Mouse (Mus musculus): ENCODE data around the gene Casp12.
"Not testable (repeated sequence)": the region's sequence is repeated elsewhere in the genome, so short reads cannot be mapped to it uniquely, and the experiment has no call there.

Casp12 gene

GRCm38 (mm10) chr9:5345291-5345898 is at the start of gene Casp12:
Casp12 (plus strand) TSS chr9:5345430.
- DNase-seq: no peak

DNA sequence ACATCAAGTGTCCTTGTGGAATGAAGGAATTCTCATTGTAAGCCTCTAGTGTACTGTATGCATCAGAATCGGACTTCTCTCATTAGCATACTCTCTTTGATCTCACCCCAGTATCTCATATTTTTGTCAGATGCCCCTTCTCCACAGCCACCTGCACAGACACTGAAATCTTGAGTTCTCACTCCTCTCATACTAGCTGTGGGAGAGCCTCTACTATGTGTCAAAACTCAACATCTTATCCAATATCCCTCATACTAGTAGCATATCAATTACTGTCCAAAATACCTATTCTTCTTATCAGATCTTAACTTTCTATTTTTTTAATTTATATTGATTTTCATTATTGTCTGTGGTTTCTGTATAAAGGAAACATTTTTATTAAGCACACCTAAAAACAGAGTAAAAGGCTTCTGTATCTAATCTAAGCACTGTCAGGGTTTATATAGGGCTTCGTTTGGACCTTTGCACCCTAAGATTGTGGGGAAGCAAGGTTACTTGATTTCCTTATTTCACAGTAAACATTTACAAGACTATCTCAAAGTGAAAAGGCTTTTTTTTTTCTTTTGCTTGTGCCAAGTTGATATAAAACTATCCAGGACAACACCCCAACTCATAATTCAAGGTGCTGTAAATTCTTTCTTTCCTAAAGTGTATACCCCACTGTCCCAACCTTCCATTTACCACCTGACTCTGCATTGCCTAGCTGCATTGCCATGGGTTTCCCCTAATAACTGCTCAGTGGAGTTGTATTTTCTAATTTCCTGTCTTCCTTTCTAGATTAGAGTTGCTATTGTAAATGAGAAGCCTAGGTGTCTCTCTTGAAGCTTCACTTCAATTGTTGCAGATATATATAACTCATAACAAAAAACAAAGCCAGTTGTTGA is 48.6 kb upstream of the Casp12 start:
- DNase-seq: no peak

GRCm38 (mm10) chr9:5298329-5299131 is 46.7 kb upstream of the Casp12 start, which contains the start of gene Casp1:
Casp1 (plus strand) TSS chr9:5298517.
- peak; percentile 28 to 37 for DNase-seq

- no peak for DNase-seq
Measured at GRCm38 (mm10) chr9:5299132-5299381, 46.2 kb upstream of the Casp12 start.

GRCm38 (mm10) chr9:5308561-5308960 is 36.7 kb upstream of the Casp12 start, which contains the start of gene Casp4:
Casp4 (plus strand) TSS chr9:5308828.
- DNase-seq: peak; percentile 32 to 39

- no peak for DNase-seq
Measured at GRCm38 (mm10) chr9:5310112-5310511, 35.1 kb upstream of the Casp12 start.

DNA sequence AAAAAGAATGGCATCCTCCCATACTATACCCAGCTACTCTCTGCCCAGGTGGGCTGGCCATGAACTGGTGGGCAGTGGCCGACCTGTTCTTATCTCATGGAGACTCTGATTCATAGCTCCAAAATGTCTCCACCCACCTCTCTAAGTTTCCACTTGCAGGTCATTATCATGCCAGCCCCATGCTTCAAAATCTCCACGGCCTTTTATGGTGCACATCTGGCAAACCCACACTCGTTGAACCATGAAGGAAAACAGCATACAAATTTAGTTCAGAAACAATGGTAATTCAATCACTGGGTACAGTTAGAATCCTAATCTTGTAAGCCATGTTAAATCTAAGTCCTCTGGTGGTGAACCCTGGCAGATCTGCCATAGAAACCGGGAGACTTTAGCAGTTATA is 33.8 kb upstream of the Casp12 start:
- DNase-seq: no peak

GRCm38 (mm10) chr9:5328204-5328603 is 17.0 kb upstream of the Casp12 start:
- no peak for DNase-seq

DNA sequence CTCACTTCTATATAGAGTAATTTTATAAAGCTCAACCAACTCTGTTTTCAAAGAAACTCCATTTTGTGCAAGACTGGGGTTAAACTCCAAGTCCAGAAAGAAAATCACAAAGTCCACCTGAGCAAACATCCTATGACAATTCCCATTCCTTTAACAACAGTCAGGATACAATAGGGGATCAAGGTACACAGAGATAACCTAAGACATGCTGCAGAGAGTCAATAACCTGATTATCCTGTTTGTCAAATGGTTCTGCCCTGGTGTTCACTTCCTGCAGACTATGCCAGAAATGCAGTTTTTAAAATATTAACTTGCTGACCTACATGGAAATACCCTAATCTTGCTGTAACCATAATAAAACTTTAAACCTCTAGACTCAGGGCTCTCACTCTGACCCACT is 12.8 kb upstream of the Casp12 start:
- DNase-seq: no peak

DNA sequence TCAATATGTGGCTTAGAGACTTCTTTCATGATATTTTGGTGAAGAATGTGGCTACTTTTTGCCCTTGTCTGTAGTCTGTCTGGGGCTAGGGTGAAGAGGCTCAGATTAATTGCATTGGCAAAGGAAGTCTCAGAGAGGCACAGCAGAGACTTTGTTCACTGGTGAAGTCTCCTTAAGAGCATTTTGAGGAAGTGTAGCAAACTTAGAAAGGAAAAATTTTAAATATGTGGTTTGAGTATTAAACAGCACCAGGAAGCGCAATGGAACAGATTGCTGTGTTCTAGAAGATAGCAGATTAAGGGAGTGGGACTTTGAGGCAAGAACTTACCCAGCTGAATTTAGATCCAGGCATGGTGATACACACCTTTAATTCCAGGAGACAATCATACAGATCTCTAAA is 11.8 kb upstream of the Casp12 start:
- no peak for DNase-seq

GRCm38 (mm10) chr9:5343092-5343491 is 2.1 kb upstream of the Casp12 start:
- no peak for DNase-seq

DNA sequence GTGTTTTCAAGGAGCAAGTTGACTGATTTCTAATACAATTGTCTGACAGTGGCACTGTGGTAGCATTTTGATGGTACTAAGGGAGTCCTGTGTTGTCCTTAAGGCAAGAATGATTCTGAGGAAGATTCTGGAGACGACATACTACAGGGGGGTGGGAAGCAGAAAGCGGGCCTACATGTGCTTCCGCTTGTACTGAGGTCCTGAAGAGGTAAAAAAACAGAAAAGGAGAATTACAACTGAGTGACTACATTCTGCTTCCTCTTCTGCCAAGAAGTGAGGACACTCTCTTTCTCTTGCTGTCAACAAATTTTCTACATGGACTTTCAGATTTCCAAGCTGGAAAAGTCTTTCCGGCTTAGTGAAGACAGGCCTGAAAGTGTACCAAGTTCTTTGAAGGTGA is 1.1 kb upstream of the Casp12 start:
- no peak for DNase-seq

- no peak for DNase-seq
Measured at GRCm38 (mm10) chr9:5347381-5347780, 2.2 kb downstream of the Casp12 start.

DNA sequence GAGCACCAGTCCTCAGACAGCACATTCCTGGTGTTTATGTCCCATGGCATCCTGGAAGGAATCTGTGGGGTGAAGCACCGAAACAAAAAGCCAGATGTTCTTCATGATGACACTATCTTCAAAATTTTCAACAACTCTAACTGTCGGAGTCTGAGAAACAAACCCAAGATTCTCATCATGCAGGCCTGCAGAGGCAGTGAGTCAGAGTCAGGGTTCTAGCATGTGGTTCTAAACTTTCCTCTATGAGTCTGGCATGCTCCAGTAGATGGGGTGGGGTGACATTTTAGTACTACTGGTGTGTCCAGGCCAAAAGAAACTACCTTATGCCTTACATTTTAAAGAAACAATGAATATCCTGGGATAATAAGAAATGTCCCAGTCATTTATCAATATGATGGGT is 8.4 kb downstream of the Casp12 start:
- DNase-seq: no peak

DNA sequence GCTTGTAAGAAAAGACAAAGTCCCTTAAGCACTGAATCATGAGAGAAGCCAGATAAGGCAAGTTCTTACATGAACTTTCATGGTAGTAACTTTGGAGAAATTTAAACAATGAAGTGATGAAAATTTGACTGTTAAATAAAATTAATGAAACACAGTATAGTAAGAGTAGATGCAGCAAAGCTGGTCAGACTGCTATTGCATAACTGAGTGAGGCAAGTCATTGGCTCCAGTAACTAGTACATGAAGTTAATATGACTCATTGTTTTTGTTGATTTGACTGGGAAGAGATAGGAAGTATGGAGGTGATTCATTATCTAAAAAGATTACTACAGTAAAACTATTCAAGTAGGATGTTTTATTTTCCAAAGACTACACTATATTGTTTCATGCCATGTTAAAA is 11.6 kb downstream of the Casp12 start:
- DNase-seq: no peak

DNA sequence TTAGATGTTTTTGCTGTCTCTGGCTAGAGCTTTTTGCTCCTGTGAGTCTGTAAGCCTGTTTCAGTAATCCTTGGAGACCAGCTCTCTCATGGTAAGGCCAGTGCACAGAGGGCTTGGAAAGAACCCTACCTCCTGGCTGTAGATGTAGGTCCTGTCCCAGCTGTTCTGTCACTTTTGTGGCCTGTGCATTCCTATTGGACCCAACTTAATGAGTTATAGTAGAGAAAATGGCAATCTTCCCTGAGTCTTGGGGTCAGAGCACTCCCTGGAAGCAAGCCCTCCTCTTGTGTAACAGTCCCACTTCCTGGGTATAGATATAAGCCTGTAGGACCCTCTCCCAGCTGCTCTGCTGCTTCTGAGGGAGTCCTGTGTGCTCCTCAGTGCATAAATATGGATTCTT is 48.3 kb downstream of the Casp12 start:
- DNase-seq: no peak

GRCm38 (mm10) chr9:5395861-5396260 is 50.6 kb downstream of the Casp12 start:
- DNase-seq: not testable (repeated sequence)

GRCm38 (mm10) chr9:5410988-5411568 is 65.8 kb downstream of the Casp12 start:
- no peak for DNase-seq

- no peak for DNase-seq
Measured at GRCm38 (mm10) chr9:5412446-5413111, 67.3 kb downstream of the Casp12 start.

GRCm38 (mm10) chr9:5417871-5418270 is 72.6 kb downstream of the Casp12 start:
- no peak for DNase-seq
